Mouse (Mus musculus) heart, embryonic 15.5 days (tissue): ENCODE results near the gene Vav2. TPM values are rescaled to one million over a fixed set of nuclear protein-coding genes. Genes with fewer than 3 reads are reported as not detected.

Experiments used
- ATAC-seq: fragments of 200-750 bp; cut with Nextera tagmentation; replicated peaks from 2 replicates; pipeline ENCODE4 v1.8.0; 2017; ENCODE audit warnings: low read depth, moderate TSS enrichment; ENCODE audit not compliant: insufficient number of reproducible peaks, insufficient read depth, low FRiP score
- H3K27ac ChIP-seq: fragments of 300-500 bp; sonication (generic); 2 replicates; pipeline ENCODE4 v1.5.1; 2015; ENCODE audit warnings: mild to moderate bottlenecking, inconsistent platforms
- H3K27me3 ChIP-seq: fragments of 300-500 bp; sonication (generic); 2 replicates; pipeline ENCODE4 v1.6.1; 2015; ENCODE audit warnings: inconsistent platforms
- H3K36me3 ChIP-seq: fragments of 300-500 bp; sonication (generic); 2 replicates; pipeline ENCODE4 v1.6.1; 2015; ENCODE audit warnings: mild to moderate bottlenecking, inconsistent platforms
- H3K4me1 ChIP-seq: fragments of 300-500 bp; sonication (generic); replicated peaks from 2 replicates; pipeline ENCODE4 v1.6.1; 2015; ENCODE audit warnings: inconsistent platforms
- H3K4me2 ChIP-seq: fragments of 300-500 bp; sonication (generic); 2 replicates; pipeline ENCODE4 v1.6.1; 2015; ENCODE audit warnings: inconsistent platforms, mild to moderate bottlenecking, moderate library complexity
- H3K4me3 ChIP-seq: fragments of 300-500 bp; sonication (generic); 2 replicates; pipeline ENCODE4 v1.5.1; 2015; ENCODE audit warnings: mild to moderate bottlenecking, inconsistent platforms
- H3K9ac ChIP-seq: fragments of 300-500 bp; sonication (generic); 2 replicates; pipeline ENCODE4 v1.6.1; 2015; ENCODE audit warnings: mild to moderate bottlenecking, inconsistent platforms
- H3K9me3 ChIP-seq: fragments of 300-500 bp; sonication (generic); replicated peaks from 2 replicates; pipeline ENCODE4 v1.6.1; 2016; ENCODE audit warnings: inconsistent platforms
- WGBS: fragments of 180-500 bp; shearing (Covaris S2); methylation state at CpG from one replicate; pipeline ENCODE4 v1.1.7; 2015; ENCODE audit warnings: mixed read lengths; 5-methylcytosine and 5-hydroxymethylcytosine counted together
- polyA plus RNA-seq: library from polyadenylated mRNA; unstranded; fragments of >200 nt; fragmentation: Nextera tagmentation; extraction: Ambion mirVana; gene quantifications from 2 replicates; pipeline ENCODE4 v1.2.1, GENCODE M21; 2015

Vav2 gene
- polyA plus RNA-seq, 1 experiment from 2014 or later: 3.1 TPM

- Histone ChIP-seq H3K36me3 (no peaks in the 10 kb centered on the region), H3K4me1 (peaks cover 78% of the 10 kb centered on the region), H3K9ac (no peak overlapping the region), H3K9me3 (no peaks in the 10 kb centered on the region), H3K27ac (peak overlapping the region; percentile 51), H3K4me2 (no peak overlapping the region), H3K4me3 (no peak overlapping the region), H3K27me3 (no peaks in the 10 kb centered on the region)
- peak; percentile 28; the same call in 1 of the 2 replicates for ATAC-seq
- WGBS: 40% methylated on average over 5 of the region's 5 CpGs
These were observed 9.1 kb downstream of the Vav2 start for GRCm38 (mm10) chr2:27417648-27418153.

DNA sequence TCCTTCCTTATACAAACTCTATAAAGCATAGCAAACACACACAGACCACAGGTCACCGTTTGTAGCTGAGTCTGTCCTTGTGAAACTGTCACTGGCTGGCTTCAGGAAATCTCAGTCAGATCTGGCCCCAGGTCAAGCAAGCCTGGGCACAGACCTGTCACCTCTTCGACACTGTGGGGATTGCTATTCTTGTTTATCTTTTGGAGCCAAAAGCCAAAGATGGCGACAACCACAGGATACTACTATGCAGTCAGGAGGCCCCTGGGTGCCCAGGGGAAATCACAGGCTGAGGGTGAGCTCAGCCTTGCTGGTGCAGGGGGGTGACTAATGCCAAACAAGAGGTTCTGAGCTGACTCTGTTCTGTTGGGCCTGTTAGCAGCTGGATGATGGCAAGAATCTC, 10.4 kb downstream of the Vav2 start:
- peaks cover 83% of the 10 kb centered on the region for H3K4me1 ChIP-seq
- H3K36me3 ChIP-seq: no peaks in the 10 kb centered on the region
- WGBS: 17% methylated on average over 3 of the region's 3 CpGs
- no peak overlapping the region for H3K27ac ChIP-seq
- no peak overlapping the region for H3K9ac ChIP-seq
- no peak overlapping the region for H3K4me3 ChIP-seq
- H3K27me3 ChIP-seq: no peaks in the 10 kb centered on the region
- no peak for ATAC-seq
- no peaks in the 10 kb centered on the region for H3K9me3 ChIP-seq
- H3K4me2 ChIP-seq: no peak overlapping the region

DNA sequence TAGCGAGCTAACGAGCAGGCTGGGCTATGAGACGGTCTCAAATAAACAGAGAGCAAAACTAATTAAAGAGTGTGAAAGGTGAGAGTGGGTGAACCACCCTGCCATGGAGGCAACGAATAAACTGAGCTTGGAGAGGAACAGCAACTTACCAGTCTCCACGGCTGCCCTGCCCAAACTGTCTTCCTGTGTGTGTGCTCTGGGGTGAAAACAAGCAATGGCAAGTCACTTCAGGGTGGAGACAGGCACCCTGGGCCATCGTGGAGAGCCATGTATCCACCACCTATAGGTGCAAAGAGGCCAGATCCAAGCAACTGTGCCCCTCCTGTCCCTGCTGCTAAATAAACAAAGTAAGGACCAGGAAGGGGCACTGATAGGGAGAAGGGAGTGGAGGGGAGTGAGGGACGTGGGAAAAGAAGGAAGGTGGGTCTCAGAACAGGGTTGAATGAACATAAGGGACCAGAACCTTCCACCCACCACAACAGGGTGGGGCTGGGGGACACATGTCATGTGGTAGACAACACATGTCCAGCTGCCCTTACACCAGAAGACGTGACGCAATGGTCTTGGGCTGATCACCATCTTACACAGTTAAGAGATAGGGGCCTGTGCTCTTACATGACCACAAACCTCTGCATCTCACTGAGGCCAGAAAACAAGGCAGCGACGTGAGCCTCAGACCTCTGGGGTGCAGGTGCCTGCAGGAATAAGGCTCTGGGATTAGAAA, 11.6 kb downstream of the Vav2 start:
- Histone ChIP-seq H3K9me3 (no peaks in the 10 kb centered on the region), H3K27ac (no peak overlapping the region), H3K4me1 (peaks cover 84% of the 10 kb centered on the region), H3K36me3 (no peaks in the 10 kb centered on the region), H3K4me3 (no peak overlapping the region), H3K4me2 (no peak overlapping the region), H3K27me3 (no peaks in the 10 kb centered on the region), H3K9ac (no peak overlapping the region)
- no peak for ATAC-seq
- WGBS: 68% methylated on average over 11 of the region's 11 CpGs

DNA sequence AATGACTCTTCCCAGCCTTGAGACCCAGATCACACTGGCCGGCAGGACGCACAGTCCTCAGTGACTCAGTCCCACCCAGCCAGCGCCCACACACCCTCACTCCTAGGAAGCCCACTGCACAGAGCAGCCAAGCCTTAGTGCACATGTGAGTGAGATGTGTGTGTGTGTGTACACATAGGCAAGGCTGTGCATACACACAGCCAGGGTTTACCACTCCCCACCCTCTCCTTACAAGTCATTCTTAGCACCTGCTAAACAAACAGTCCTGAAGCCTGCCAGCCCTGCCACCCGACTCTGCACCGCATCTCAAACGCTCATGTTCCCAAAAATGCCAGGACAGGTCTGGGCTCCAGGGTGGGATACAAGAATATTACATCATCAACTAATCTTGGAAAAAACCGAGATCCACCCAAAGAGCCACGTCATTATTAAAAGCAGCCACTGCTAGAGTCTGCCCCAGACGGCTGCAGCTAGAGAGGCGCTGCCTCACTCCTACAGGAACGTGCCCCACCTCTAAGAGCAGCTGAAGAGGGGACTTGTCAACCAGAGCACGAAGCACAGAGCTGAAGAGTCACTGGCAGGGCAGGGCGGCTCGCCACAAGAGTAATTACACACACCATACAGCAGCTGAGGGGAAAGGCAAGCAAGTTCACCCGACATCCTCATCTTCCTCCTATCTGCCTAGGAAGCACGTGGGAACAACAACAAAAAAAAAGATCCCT, 12.7 kb downstream of the Vav2 start:
- no peak overlapping the region for H3K4me3 ChIP-seq
- H3K36me3 ChIP-seq: no peaks in the 10 kb centered on the region
- no peaks in the 10 kb centered on the region for H3K27me3 ChIP-seq
- WGBS: 30% methylated on average over 16 of the region's 16 CpGs
- no peak overlapping the region for H3K9ac ChIP-seq
- H3K4me2 ChIP-seq: peak overlapping the region; percentile 15; the same call in 1 of the 2 replicates
- peaks cover 77% of the 10 kb centered on the region for H3K4me1 ChIP-seq
- H3K27ac ChIP-seq: 0 out of 2 replicates have a peak overlapping the region, but pooled peaks have one; percentile 21
- peak; percentile 56; the same call in 1 of the 2 replicates for ATAC-seq
- no peaks in the 10 kb centered on the region for H3K9me3 ChIP-seq

- no peaks in the 10 kb centered on the region for H3K36me3 ChIP-seq
- no peak for ATAC-seq
- H3K4me1 ChIP-seq: peaks cover 71% of the 10 kb centered on the region
- 69% methylated on average over 2 of the region's 2 CpGs for WGBS
- H3K27ac ChIP-seq: no peak overlapping the region
- no peaks in the 10 kb centered on the region for H3K9me3 ChIP-seq
- no peak overlapping the region for H3K9ac ChIP-seq
- H3K4me3 ChIP-seq: no peak overlapping the region
- no peaks in the 10 kb centered on the region for H3K27me3 ChIP-seq
- H3K4me2 ChIP-seq: no peak overlapping the region
These were observed 13.3 kb downstream of the Vav2 start for GRCm38 (mm10) chr2:27413582-27413935.

GRCm38 (mm10) chr2:27412245-27412800, 14.5 kb downstream of the Vav2 start:
- no peak overlapping the region for H3K9ac ChIP-seq
- H3K4me1 ChIP-seq: peaks cover 64% of the 10 kb centered on the region
- H3K27ac ChIP-seq: peak overlapping the region; percentile 45
- H3K4me3 ChIP-seq: no peak overlapping the region
- no peaks in the 10 kb centered on the region for H3K27me3 ChIP-seq
- 0 out of 2 replicates have a peak overlapping the region, but pooled peaks have one; percentile 10 for H3K4me2 ChIP-seq
- WGBS: 42% methylated on average over 7 of the region's 7 CpGs
- no peaks in the 10 kb centered on the region for H3K36me3 ChIP-seq
- no peaks in the 10 kb centered on the region for H3K9me3 ChIP-seq
- ATAC-seq: no peak

GRCm38 (mm10) chr2:27411688-27412174, 15.1 kb downstream of the Vav2 start:
- H3K4me2 ChIP-seq: 0 out of 2 replicates have a peak overlapping the region, but pooled peaks have one; percentile 10
- no peak overlapping the region for H3K9ac ChIP-seq
- H3K9me3 ChIP-seq: no peaks in the 10 kb centered on the region
- H3K27ac ChIP-seq: peak overlapping the region; percentile 45
- peaks cover 58% of the 10 kb centered on the region for H3K4me1 ChIP-seq
- WGBS: 38% methylated on average over 8 of the region's 8 CpGs
- no peak overlapping the region for H3K4me3 ChIP-seq
- no peaks in the 10 kb centered on the region for H3K27me3 ChIP-seq
- no peaks in the 10 kb centered on the region for H3K36me3 ChIP-seq
- ATAC-seq: no peak

GRCm38 (mm10) chr2:27410518-27411140, 16.2 kb downstream of the Vav2 start:
- Histone ChIP-seq H3K4me2 (no peak overlapping the region), H3K27ac (no peak overlapping the region), H3K9me3 (no peaks in the 10 kb centered on the region), H3K4me3 (no peak overlapping the region), H3K4me1 (peaks cover 49% of the 10 kb centered on the region), H3K36me3 (no peaks in the 10 kb centered on the region), H3K27me3 (no peaks in the 10 kb centered on the region), H3K9ac (no peak overlapping the region)
- WGBS: 75% methylated on average over 6 of the region's 6 CpGs
- no peak for ATAC-seq

- no peak overlapping the region for H3K4me3 ChIP-seq
- no peak overlapping the region for H3K4me2 ChIP-seq
- WGBS: 65% methylated on average over 3 of the region's 3 CpGs
- H3K36me3 ChIP-seq: no peaks in the 10 kb centered on the region
- H3K27me3 ChIP-seq: no peaks in the 10 kb centered on the region
- H3K9me3 ChIP-seq: no peaks in the 10 kb centered on the region
- peaks cover 41% of the 10 kb centered on the region for H3K4me1 ChIP-seq
- ATAC-seq: no peak
- no peak overlapping the region for H3K9ac ChIP-seq
- H3K27ac ChIP-seq: no peak overlapping the region
These were observed 18.6 kb downstream of the Vav2 start for GRCm38 (mm10) chr2:27408194-27408593.

GRCm38 (mm10) chr2:27406928-27407327, 19.9 kb downstream of the Vav2 start:
- Histone ChIP-seq H3K9me3 (no peaks in the 10 kb centered on the region), H3K36me3 (no peaks in the 10 kb centered on the region), H3K27me3 (no peaks in the 10 kb centered on the region), H3K27ac (no peak overlapping the region), H3K9ac (no peak overlapping the region), H3K4me2 (no peak overlapping the region), H3K4me3 (no peak overlapping the region), H3K4me1 (peaks cover 32% of the 10 kb centered on the region)
- WGBS: 65% methylated on average over 5 of the region's 5 CpGs
- no peak for ATAC-seq
